Mouse (Mus musculus) ES-Bruce4 (cell line): Measurements from ENCODE around the gene Spata6.

Experiments
- CTCF ChIP-seq: IDR thresholded peaks from one replicate; pipeline ENCODE4 v1.8.1; 2011; ENCODE audit warnings: low read depth, low read length
- EP300 ChIP-seq: IDR thresholded peaks from 2 replicates; pipeline ENCODE4 v1.6.1; 2011; ENCODE audit warnings: low read depth, low read length; ENCODE audit not compliant: insufficient read depth

GRCm38 (mm10) chr4:111681926-111682325 lies 37.9 kb upstream of the Spata6 start:
- TF ChIP-seq EP300 (no peak), CTCF (no peak)
